Mouse (Mus musculus) adrenal gland, postnatal 36 days (tissue): ENCODE results near the gene Elmo1. TPM values are rescaled to one million over a fixed set of nuclear protein-coding genes. Genes with fewer than 3 reads are reported as not detected.

Source experiments
- DNase-seq, 2 experiments: peaks; one replicate each; pipeline ENCODE4 v3.0.0; 2021; ENCODE audit warnings: mixed read lengths in 1 of 2
- long read RNA-seq, 2 experiments: library from polyadenylated mRNA; stranded (forward); transcript quantifications; one replicate each; pipeline ENCODE4 v2.0.0; 2021; ENCODE audit warnings: borderline sequencing depth in 2 of 2
- total RNA-seq, 2 experiments: library from RNA; stranded (reverse); gene quantifications; 2 replicates each; pipeline ENCODE4 v1.2.3; 2021

Elmo1 gene
- 10 to 100 TPM; 13.0 to 16.5 TPM for total RNA-seq
- long read RNA-seq, experiment 1, partial matches to known transcripts, result 2 of 4 reads
- long read RNA-seq, experiment 1, other reads (novel, unspliced or antisense), result 2 of 4 reads
- long read RNA-seq, experiment 2, full-length matches to known transcripts, result 1 of 1 reads
- long read RNA-seq, experiment 2, partial matches to known transcripts, result 0 of 1 reads
- long read RNA-seq, experiment 2, other reads (novel, unspliced or antisense), result 0 of 1 reads

DNA sequence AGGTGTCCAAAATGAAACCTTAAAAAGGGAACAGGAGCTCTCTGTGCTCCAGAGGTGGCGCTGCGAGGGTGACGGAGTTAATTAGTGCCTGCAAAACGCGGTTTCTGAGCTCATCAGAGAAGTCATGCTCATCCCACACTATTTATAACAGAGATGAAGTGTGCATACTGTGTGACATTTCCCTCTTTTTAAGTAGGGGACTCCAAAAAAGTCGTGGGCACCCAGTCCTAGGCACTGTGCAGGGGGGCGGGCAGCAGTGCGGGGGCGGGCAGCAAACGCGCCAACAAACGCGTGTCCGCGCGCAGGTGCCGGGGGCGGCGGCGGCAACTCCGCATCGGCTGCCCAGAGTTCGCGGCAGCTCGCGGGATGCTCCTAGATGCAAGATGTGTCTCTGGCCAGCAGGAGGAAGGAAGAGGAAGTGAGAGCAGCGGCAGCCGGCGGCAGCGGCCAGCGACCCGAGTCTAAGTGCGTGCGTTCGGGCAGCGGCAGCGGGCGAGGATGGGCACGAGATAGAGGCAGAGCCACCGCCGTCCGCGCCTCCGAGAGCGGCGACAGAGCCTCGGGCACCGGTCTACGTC, at the start of gene Elmo1:
Elmo1 (plus strand) TSS at position 464 of the 578 bp plus-strand sequence.
- DNase-seq, result peak; percentile 85 to 87

DNA sequence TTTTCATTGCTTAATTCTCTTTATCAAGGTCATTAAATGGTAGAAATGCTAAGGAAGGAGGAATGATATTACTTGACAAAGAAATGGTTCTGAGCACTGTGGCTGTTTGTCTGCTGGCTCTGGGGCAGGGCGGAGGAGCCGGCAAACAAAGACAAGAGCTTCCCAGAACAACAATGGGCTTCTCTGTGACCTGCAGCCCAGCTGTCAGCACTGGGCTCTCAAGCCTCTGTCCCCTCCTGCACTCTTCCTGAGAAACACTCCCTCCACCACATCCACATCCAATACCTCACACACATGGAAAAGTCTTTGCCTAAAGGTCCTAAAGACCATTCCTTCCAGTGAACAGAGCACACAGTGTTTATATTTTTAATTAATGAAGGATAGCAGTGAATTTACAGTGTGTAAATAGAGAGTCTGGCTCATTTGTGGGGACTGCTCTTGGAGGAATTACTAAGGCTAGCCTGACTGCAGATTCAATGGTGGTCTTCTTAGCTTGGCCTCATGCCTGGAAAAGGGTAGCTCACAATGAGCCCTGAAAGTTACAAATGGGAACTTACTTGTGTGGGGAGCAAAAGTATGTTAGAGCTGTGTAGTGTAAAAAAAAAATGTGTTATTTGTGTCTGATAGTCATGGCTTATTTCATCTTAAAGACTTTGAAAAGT, 49.1 kb upstream of the Elmo1 start:
- no peak for DNase-seq

DNA sequence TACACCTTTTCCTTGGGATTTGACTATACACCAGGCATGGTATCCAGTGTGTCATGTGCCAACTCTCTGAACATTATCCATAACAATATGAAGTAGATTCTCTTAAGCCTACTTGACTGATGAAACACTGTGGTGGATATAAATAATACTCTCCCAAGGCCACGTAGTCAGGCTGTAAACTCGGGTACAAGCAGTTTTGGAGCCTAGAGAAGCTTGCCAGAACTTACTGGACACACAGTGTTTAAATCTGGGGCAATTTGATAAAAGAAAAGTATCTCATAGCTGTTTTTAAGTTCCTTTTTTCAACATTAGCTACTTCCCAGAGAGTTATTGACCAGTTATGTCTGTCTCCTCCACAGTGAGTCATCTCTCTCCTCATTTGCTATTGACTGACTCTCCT, 47.5 kb upstream of the Elmo1 start:
- peak; percentile 19 to 56 for DNase-seq

- DNase-seq, result no peak
Measured at GRCm38 (mm10) chr13:20045350-20045749, 45.0 kb upstream of the Elmo1 start.

GRCm38 (mm10) chr13:20045836-20046235, 44.6 kb upstream of the Elmo1 start:
- no peak for DNase-seq

GRCm38 (mm10) chr13:20046406-20046805, 44.0 kb upstream of the Elmo1 start:
- DNase-seq, result no peak

DNA sequence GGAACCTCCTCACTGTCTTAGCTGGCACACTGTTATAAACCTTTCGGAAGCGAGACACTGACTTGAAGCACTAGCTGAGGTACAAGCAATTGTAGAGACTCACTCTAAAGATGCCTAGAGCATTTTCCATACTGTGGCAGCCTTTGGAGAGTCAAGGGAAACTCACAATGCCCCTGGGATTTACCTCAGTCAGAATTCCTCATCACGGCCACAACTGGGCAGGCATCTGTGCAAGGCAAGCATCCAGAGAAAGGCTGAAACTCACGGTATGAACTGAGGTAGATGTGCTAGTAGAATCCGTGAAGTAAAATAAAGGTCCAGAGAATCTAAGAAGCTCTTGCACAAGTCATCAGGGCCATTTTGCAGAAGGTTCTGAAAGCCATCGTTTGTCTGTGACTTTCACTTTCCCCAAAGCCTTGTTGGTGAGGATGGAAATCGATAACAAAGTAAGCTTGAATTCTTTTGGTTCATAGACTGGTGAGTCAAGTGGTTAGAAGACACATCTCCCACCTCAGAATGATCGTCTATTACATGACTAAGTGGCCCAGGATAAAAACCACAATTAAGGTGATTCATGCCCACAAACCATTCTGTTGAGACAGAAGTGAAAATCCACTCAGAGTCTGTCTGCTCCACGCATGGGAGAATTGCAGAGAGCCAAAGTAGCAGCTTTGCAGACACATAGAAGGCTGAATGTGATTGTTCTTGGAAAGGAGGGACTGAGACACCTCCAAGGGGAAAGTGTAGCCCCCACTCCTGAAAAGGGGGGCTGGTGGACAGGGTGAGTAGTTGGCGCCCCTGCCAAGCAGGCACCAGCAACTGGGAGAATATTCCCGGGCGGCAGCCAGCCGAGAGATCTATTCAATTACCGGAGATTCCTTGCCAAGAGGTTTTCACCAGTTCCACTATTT, 42.2 kb upstream of the Elmo1 start:
- no peak for DNase-seq

DNA sequence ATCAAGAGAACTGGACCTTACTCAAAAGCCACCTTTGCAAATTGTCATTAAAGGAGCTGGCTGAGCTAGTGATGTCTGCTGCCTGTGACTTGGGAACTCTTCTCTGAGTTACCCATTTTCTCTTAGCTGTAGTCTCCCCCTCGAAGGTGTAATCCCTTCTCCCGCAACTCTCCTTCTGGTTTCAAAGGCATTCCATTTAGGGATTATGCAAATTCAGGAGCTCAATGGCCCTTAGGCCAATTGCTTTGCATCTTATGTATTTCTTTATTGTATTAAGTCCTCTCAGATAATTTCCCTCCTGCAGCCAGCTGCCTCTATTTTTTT, 41.6 kb upstream of the Elmo1 start:
- DNase-seq, result no peak

- DNase-seq, result no peak
Measured at GRCm38 (mm10) chr13:20049654-20050053, 40.7 kb upstream of the Elmo1 start.

GRCm38 (mm10) chr13:20050149-20050548, 40.2 kb upstream of the Elmo1 start:
- DNase-seq, result no peak

DNA sequence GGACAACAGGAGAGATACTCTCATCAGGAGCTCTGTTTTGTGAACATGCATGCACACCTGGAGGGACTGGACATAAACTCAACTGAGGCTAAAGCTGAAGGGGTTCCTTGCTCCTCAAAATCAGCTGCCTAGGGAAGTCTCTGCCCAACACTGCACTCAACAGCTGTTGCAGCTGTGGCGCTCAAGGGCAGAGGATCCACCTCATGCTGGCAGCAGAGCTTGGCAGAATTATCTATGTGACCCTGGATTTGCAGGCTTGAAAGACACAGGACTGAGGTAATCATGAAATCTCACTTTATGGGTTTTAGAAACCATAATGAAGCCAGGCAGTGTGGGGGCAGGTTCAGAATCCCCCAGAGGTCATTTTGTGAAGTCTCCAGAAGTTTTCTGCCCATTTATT, 32.5 kb upstream of the Elmo1 start:
- peak; percentile 32 to 50 for DNase-seq

- no peak for DNase-seq
Measured at GRCm38 (mm10) chr13:20061031-20061430, 29.4 kb upstream of the Elmo1 start.

- no peak for DNase-seq
Measured at GRCm38 (mm10) chr13:20063331-20063730, 27.1 kb upstream of the Elmo1 start.

- no peak for DNase-seq
Measured at GRCm38 (mm10) chr13:20072043-20072442, 18.4 kb upstream of the Elmo1 start.

DNA sequence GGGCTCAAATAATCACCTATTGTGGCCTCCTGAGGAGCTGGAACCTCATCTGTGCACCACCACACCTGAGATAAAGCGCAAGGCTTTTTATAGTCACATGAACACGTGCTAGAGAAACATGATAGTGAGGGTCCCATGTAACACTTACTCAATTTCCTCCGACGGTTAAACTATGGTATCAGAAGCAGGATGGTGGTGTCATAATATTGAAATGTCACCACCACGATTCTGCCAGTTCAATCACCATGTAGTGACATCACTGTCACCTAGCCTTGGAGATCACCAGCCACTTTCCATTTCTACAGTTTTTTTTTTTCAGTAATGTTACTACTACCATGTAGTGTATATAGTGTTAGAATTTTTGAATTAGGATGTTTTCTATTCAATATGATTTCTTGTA, 17.4 kb upstream of the Elmo1 start:
- no peak for DNase-seq

- DNase-seq, result no peak
Measured at GRCm38 (mm10) chr13:20076521-20076920, 13.9 kb upstream of the Elmo1 start.

- no peak for DNase-seq
Measured at GRCm38 (mm10) chr13:20077237-20077636, 13.2 kb upstream of the Elmo1 start.

GRCm38 (mm10) chr13:20090711-20091603, 561 bp downstream of the Elmo1 start:
- DNase-seq, result peak; percentile 56 to 72

GRCm38 (mm10) chr13:20091604-20091926, 1.2 kb downstream of the Elmo1 start:
- peak in 1 of 2 experiments; percentile 42 for DNase-seq

DNA sequence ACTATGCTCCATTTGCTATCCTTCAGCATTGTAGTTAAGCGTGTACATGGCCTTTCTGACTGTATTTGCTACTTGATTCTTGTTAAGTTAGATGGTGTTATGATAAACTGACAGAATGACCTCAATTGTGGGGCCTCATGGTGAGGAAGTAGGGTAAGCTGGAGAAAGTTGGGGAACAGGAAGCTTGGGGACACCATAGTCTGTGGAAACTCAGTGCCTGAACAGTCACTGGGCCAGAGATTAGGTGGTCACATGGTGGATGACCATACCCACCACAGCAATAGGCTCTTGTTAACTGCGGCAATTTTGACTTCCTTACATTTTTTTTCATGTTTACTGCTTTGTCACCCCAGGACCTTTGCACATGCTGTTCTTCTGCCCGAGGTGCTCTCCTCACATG, 1.9 kb downstream of the Elmo1 start:
- DNase-seq, result no peak

DNA sequence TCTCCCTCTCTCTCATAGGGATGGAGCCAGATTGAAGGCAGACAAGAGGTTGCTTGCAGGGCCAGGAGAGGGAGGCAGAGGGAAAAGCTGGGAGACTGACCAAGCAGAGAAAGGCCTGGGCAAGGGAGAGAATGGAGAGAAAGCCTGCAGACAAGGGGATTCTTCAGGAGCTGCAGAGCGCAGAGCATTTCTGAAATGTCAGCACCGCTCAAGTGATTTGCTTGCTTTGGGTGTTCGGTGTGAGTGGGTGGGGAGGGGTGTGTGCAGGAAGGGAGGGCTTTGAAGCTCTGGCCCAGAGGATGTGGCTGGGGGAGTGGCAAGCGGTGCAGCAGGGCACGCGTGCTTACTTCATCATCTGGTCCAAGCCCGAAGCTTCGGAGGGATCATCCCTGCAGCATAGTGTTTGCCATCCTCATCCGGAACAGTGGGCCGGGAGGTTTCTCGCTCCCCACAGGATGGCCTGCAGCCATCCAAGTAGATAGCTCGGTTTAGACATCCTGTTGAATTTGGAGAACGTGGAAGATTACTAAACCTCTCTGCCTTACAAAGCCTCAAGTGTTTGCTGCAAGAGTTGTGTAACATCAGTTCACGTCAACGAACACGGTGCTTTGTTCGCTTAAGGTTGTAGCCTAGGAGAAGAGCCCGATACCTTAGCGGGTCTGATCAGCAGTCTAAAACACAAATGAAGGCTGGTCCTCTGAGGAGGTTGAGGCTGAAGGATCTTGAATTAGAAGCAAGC, 3.1 kb downstream of the Elmo1 start:
- DNase-seq, result peak in 1 of 2 experiments; percentile 33
